Mouse (Mus musculus): ENCODE results near the gene C2cd3. TPM values are rescaled to one million over a fixed set of nuclear protein-coding genes. Genes with fewer than 3 reads are reported as not detected.

The C2cd3 gene
- polyA plus RNA-seq, 1 experiment, result 6.0 TPM

- Histone ChIP-seq H3K4me2 (ENCODE audit: low read depth) (no peak overlapping the region), H3K36me3 (ENCODE audit: control insufficient read depth, insufficient read depth) (peaks cover 26% of the 10 kb centered on the region), H3K27me3 (ENCODE audit: control insufficient read depth, insufficient read depth, insufficient read length) (no peaks in the 10 kb centered on the region), H3K4me3 (no peak overlapping the region), H3K79me2 (ENCODE audit: control insufficient read depth, insufficient read depth) (no peaks in the 10 kb centered on the region), H3ac (ENCODE audit: control insufficient read depth, insufficient read length) (no peak overlapping the region)
- TF ChIP-seq MAX (IDR thresholded peaks at IDR 0.05; ENCODE audit: low read depth), result no peak
- TF ChIP-seq SRF (IDR thresholded peaks at IDR 0.05; ENCODE audit: control insufficient read depth, insufficient read length, low read depth), result no peak
- no peak for TF ChIP-seq CEBPB (IDR thresholded peaks at IDR 0.05; ENCODE audit: insufficient read depth, poor library complexity, severe bottlenecking)
- TF ChIP-seq POLR2AphosphoS2 (IDR thresholded peaks at IDR 0.05; ENCODE audit: insufficient read length, low read depth), result no peak
- TF ChIP-seq TCF12 (IDR thresholded peaks at IDR 0.05; ENCODE audit: insufficient read depth, poor library complexity, severe bottlenecking), result no peak
- no peak for TF ChIP-seq MYOG (IDR thresholded peaks at IDR 0.05; ENCODE audit: control insufficient read depth in 1 of 3, insufficient read depth in 1 of 3, insufficient read length in 2 of 3, low read depth in 2 of 3)
- no peak for TF ChIP-seq USF1 (IDR thresholded peaks at IDR 0.05; ENCODE audit: low read depth)
- TF ChIP-seq REST (IDR thresholded peaks at IDR 0.05; ENCODE audit: insufficient read depth, insufficient read length), result no peak
- TF ChIP-seq POLR2A (IDR thresholded peaks at IDR 0.05; ENCODE audit: insufficient read length, low read depth), result no peak
- TF ChIP-seq E2F4 (IDR thresholded peaks at IDR 0.05; ENCODE audit: insufficient read depth), result no peak
- TF ChIP-seq MYOD1 (IDR thresholded peaks at IDR 0.05; ENCODE audit: control insufficient read depth in 1 of 3, insufficient read length in 2 of 3, low read depth in 2 of 3), result no peak
- no peak for TF ChIP-seq TCF3 (IDR thresholded peaks at IDR 0.05; ENCODE audit: insufficient read length, low read depth)
Measured at GRCm38 (mm10) chr7:100328636-100329035, 43.4 kb upstream of the C2cd3 start.

DNA sequence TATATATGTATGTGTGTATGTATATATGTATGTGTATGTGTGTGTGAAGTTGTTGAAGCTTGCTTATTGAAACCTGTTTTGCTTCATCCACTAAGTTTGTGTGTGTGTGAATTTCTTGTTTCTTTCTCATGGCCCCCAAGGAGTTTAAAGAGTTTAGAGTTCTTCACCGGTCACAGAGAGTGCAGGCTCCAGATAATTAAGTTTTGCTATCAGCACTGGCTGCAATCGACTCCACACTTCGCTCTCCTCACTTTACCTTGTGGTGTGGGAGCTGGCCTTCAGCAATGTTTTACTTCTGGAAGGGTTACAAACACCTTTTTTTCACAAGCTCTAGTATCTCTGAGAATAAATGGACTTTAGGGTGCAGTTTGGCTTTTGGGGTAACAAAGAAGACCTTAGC, 40.8 kb upstream of the C2cd3 start:
- H3K27me3 ChIP-seq (ENCODE audit: control insufficient read depth, insufficient read depth, insufficient read length), result no peaks in the 10 kb centered on the region
- H3K4me2 ChIP-seq (ENCODE audit: low read depth), result no peak overlapping the region
- peaks cover 24% of the 10 kb centered on the region for H3K36me3 ChIP-seq (ENCODE audit: control insufficient read depth, insufficient read depth)
- H3K79me2 ChIP-seq (ENCODE audit: control insufficient read depth, insufficient read depth), result no peaks in the 10 kb centered on the region
- no peak overlapping the region for H3ac ChIP-seq (ENCODE audit: control insufficient read depth, insufficient read length)
- TF ChIP-seq MYOG (IDR thresholded peaks at IDR 0.05; ENCODE audit: control insufficient read depth in 1 of 3, insufficient read depth in 1 of 3, insufficient read length in 2 of 3, low read depth in 2 of 3) (no peak), CEBPB (IDR thresholded peaks at IDR 0.05; ENCODE audit: insufficient read depth, poor library complexity, severe bottlenecking) (no peak), USF1 (IDR thresholded peaks at IDR 0.05; ENCODE audit: low read depth) (no peak), MYOD1 (IDR thresholded peaks at IDR 0.05; ENCODE audit: control insufficient read depth in 1 of 3, insufficient read length in 2 of 3, low read depth in 2 of 3) (no peak), E2F4 (IDR thresholded peaks at IDR 0.05; ENCODE audit: insufficient read depth) (no peak), MAX (IDR thresholded peaks at IDR 0.05; ENCODE audit: low read depth) (no peak), REST (IDR thresholded peaks at IDR 0.05; ENCODE audit: insufficient read depth, insufficient read length) (no peak), POLR2AphosphoS2 (IDR thresholded peaks at IDR 0.05; ENCODE audit: insufficient read length, low read depth) (no peak)
- H3K4me3 ChIP-seq, result no peak overlapping the region

GRCm38 (mm10) chr7:100335921-100336320, 36.1 kb upstream of the C2cd3 start:
- Histone ChIP-seq H3ac (ENCODE audit: control insufficient read depth, insufficient read length) (no peak overlapping the region), H3K4me3 (no peak overlapping the region), H3K4me2 (ENCODE audit: low read depth) (no peak overlapping the region), H3K79me2 (ENCODE audit: control insufficient read depth, insufficient read depth) (no peaks in the 10 kb centered on the region), H3K27me3 (ENCODE audit: control insufficient read depth, insufficient read depth, insufficient read length) (no peaks in the 10 kb centered on the region), H3K36me3 (ENCODE audit: control insufficient read depth, insufficient read depth) (peaks cover 32% of the 10 kb centered on the region)
- TF ChIP-seq POLR2AphosphoS2 (IDR thresholded peaks at IDR 0.05; ENCODE audit: insufficient read length, low read depth), result no peak
- TF ChIP-seq USF1 (IDR thresholded peaks at IDR 0.05; ENCODE audit: low read depth), result no peak
- no peak for TF ChIP-seq MAX (IDR thresholded peaks at IDR 0.05; ENCODE audit: low read depth)
- TF ChIP-seq SRF (IDR thresholded peaks at IDR 0.05; ENCODE audit: control insufficient read depth, insufficient read length, low read depth), result no peak
- no peak for TF ChIP-seq MYOG (IDR thresholded peaks at IDR 0.05; ENCODE audit: control insufficient read depth in 1 of 3, insufficient read depth in 1 of 3, insufficient read length in 2 of 3, low read depth in 2 of 3)
- TF ChIP-seq CEBPB (IDR thresholded peaks at IDR 0.05; ENCODE audit: insufficient read depth, poor library complexity, severe bottlenecking), result no peak
- no peak for TF ChIP-seq TCF12 (IDR thresholded peaks at IDR 0.05; ENCODE audit: insufficient read depth, poor library complexity, severe bottlenecking)
- no peak for TF ChIP-seq REST (IDR thresholded peaks at IDR 0.05; ENCODE audit: insufficient read depth, insufficient read length)
- TF ChIP-seq MYOD1 (IDR thresholded peaks at IDR 0.05; ENCODE audit: control insufficient read depth in 1 of 3, insufficient read length in 2 of 3, low read depth in 2 of 3), result no peak
- no peak for TF ChIP-seq E2F4 (IDR thresholded peaks at IDR 0.05; ENCODE audit: insufficient read depth)
- TF ChIP-seq TCF3 (IDR thresholded peaks at IDR 0.05; ENCODE audit: insufficient read length, low read depth), result no peak
- no peak for TF ChIP-seq POLR2A (IDR thresholded peaks at IDR 0.05; ENCODE audit: insufficient read length, low read depth)

DNA sequence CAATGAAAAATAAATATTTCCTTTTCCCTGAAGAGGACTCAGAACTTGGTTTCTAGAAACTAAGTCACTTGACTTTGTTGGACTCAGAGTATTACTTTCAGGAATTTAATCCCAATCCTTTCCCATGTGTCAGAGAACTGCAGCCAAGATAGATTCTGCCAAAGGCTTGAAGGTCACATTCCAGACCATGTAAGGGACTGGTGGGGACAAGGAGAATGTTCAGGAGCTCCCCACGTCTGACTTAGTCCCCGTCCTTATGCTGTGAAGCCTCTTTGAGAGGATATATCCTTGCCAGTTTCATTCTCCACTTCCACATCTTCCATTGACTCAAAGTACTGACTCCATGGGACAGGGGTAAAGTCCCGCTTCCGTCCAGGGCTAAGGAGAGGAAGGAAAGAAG, 17.0 kb upstream of the C2cd3 start:
- TF ChIP-seq POLR2AphosphoS2 (IDR thresholded peaks at IDR 0.05; ENCODE audit: insufficient read length, low read depth) (no peak), TCF12 (IDR thresholded peaks at IDR 0.05; ENCODE audit: insufficient read depth, poor library complexity, severe bottlenecking) (no peak)
- H3K4me2 ChIP-seq (ENCODE audit: low read depth), result no peak overlapping the region

DNA sequence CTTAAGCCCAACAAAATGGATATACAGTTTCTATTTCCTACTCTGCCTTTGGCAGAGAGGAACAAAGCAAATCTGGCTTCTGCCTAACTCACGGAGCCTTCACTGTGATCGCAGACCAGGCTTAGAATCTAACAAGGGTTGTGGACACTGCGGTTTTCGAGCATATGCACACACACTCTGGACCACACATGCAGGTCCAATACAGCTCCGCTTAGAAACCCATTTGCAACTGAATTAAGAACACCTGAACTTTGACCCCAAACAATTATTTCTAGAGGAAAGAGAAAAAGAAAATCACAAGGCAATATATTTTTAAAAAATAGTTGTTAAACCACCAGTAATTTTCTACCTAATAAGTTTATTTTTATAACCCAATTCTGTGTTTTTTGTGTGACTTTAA, 15.7 kb upstream of the C2cd3 start:
- H3K4me2 ChIP-seq (ENCODE audit: low read depth), result no peak overlapping the region
- no peak overlapping the region for H3ac ChIP-seq (ENCODE audit: control insufficient read depth, insufficient read length)
- H3K79me2 ChIP-seq (ENCODE audit: control insufficient read depth, insufficient read depth), result peaks cover 8% of the 10 kb centered on the region
- H3K4me3 ChIP-seq, result no peak overlapping the region
- peaks cover 5% of the 10 kb centered on the region for H3K36me3 ChIP-seq (ENCODE audit: control insufficient read depth, insufficient read depth)
- H3K27me3 ChIP-seq (ENCODE audit: control insufficient read depth, insufficient read depth, insufficient read length), result no peaks in the 10 kb centered on the region
- TF ChIP-seq CEBPB (IDR thresholded peaks at IDR 0.05; ENCODE audit: insufficient read depth, poor library complexity, severe bottlenecking) (no peak), TCF12 (IDR thresholded peaks at IDR 0.05; ENCODE audit: insufficient read depth, poor library complexity, severe bottlenecking) (no peak), E2F4 (IDR thresholded peaks at IDR 0.05; ENCODE audit: insufficient read depth) (no peak), MAX (IDR thresholded peaks at IDR 0.05; ENCODE audit: low read depth) (no peak), POLR2AphosphoS2 (IDR thresholded peaks at IDR 0.05; ENCODE audit: insufficient read length, low read depth) (no peak), POLR2A (IDR thresholded peaks at IDR 0.05; ENCODE audit: insufficient read length, low read depth) (no peak)

More for the DNA sequence above, 17.0 kb upstream of the C2cd3 start:
- peaks cover 3% of the 10 kb centered on the region for H3K79me2 ChIP-seq (ENCODE audit: control insufficient read depth, insufficient read depth)
- no peak overlapping the region for H3K4me3 ChIP-seq
- H3K27me3 ChIP-seq (ENCODE audit: control insufficient read depth, insufficient read depth, insufficient read length), result no peaks in the 10 kb centered on the region
- peaks cover 14% of the 10 kb centered on the region for H3K36me3 ChIP-seq (ENCODE audit: control insufficient read depth, insufficient read depth)
- no peak overlapping the region for H3ac ChIP-seq (ENCODE audit: control insufficient read depth, insufficient read length)
